Mouse (Mus musculus) c-Kit-negative CD71-positive TER-119-positive erythroid progenitor cells, embryonic 14.5 days (primary cell): ENCODE results near the gene Casp6.

ENCODE experiments used
- DNase-seq: peaks from one replicate; pipeline ENCODE4 v3.0.0-alpha.2; 2013; ENCODE audit warnings: low read depth, low spot score

The Casp6 gene

GRCm38 (mm10) chr3:129923581-129923980, 22.4 kb downstream of the Casp6 start:
- DNase-seq = no peak

GRCm38 (mm10) chr3:129925861-129926260, 24.6 kb downstream of the Casp6 start:
- DNase-seq = no peak

- no peak for DNase-seq
Measured at GRCm38 (mm10) chr3:129930213-129930778, 29.1 kb downstream of the Casp6 start.

- peak; percentile 16 for DNase-seq
Measured at GRCm38 (mm10) chr3:129932443-129932842, 31.2 kb downstream of the Casp6 start.

GRCm38 (mm10) chr3:129936561-129936960, 35.3 kb downstream of the Casp6 start:
- DNase-seq = no peak

- DNase-seq = no peak
Measured at GRCm38 (mm10) chr3:129937848-129938247, 36.6 kb downstream of the Casp6 start.

- DNase-seq = no peak
Measured at GRCm38 (mm10) chr3:129939058-129939457, 37.8 kb downstream of the Casp6 start.

- DNase-seq = no peak
Measured at GRCm38 (mm10) chr3:129940780-129941179, 39.6 kb downstream of the Casp6 start.

GRCm38 (mm10) chr3:129941291-129941690, 40.1 kb downstream of the Casp6 start:
- no peak for DNase-seq

GRCm38 (mm10) chr3:129943813-129944212, 42.6 kb downstream of the Casp6 start:
- DNase-seq = no peak

- no peak for DNase-seq
Measured at GRCm38 (mm10) chr3:129946217-129946914, 45.1 kb downstream of the Casp6 start.

- DNase-seq = no peak
Measured at GRCm38 (mm10) chr3:129948359-129948758, 47.1 kb downstream of the Casp6 start.

- no peak for DNase-seq
Measured at GRCm38 (mm10) chr3:129949158-129949773, 48.0 kb downstream of the Casp6 start.

- no peak for DNase-seq
Measured at GRCm38 (mm10) chr3:129953296-129953695, 52.1 kb downstream of the Casp6 start.

- no peak for DNase-seq
Measured at GRCm38 (mm10) chr3:129962533-129962932, 61.3 kb downstream of the Casp6 start.
